Mouse (Mus musculus) limb, embryonic 15.5 days (tissue): ENCODE measurements at regions not wholly inside any gene's neighbourhood (a gene's known extent, or its start where the extent isn't known, plus 50 kb on each side); places are given as distances from the start of the nearest gene placed in this dataset.
"Not testable (repeated sequence)": the region's sequence is repeated elsewhere in the genome, so short reads cannot be mapped to it uniquely, and the experiment has no call there.

ENCODE experiments used
- ATAC-seq: fragments of 200-750 bp; cut with Nextera tagmentation; 2 replicates; pipeline ENCODE4 v1.8.0; 2017; ENCODE audit warnings: low read depth, moderate TSS enrichment; ENCODE audit not compliant: insufficient number of reproducible peaks, low FRiP score, low TSS enrichment
- H3K27ac ChIP-seq: fragments of 300-500 bp; sonication (generic); 2 replicates; pipeline ENCODE4 v1.5.1; 2015; ENCODE audit warnings: moderate library complexity, mild to moderate bottlenecking, inconsistent platforms
- H3K27me3 ChIP-seq: fragments of 300-500 bp; sonication (generic); 2 replicates; pipeline ENCODE4 v1.6.1; 2015; ENCODE audit warnings: inconsistent platforms
- H3K36me3 ChIP-seq: fragments of 300-500 bp; sonication (generic); 2 replicates; pipeline ENCODE4 v1.6.1; 2015; ENCODE audit warnings: inconsistent platforms
- H3K4me1 ChIP-seq: fragments of 300-500 bp; sonication (generic); 2 replicates; pipeline ENCODE4 v1.6.1; 2015; ENCODE audit warnings: inconsistent platforms
- H3K4me2 ChIP-seq: fragments of 300-500 bp; sonication (generic); 2 replicates; pipeline ENCODE4 v1.6.1; 2015; ENCODE audit warnings: mild to moderate bottlenecking, inconsistent platforms
- H3K4me3 ChIP-seq: fragments of 300-500 bp; sonication (generic); 2 replicates; pipeline ENCODE4 v1.5.1; 2015; ENCODE audit warnings: mild to moderate bottlenecking, inconsistent platforms
- H3K9ac ChIP-seq: fragments of 300-500 bp; sonication (generic); 2 replicates; pipeline ENCODE4 v1.6.1; 2015; ENCODE audit warnings: inconsistent platforms
- H3K9me3 ChIP-seq: fragments of 300-500 bp; sonication (generic); 2 replicates; pipeline ENCODE4 v1.6.1; 2016; ENCODE audit warnings: inconsistent platforms
- WGBS: fragments of 180-500 bp; shearing (Covaris S2); methylation state at CpG from one replicate; pipeline ENCODE4 v1.1.7; 2015; 5-methylcytosine and 5-hydroxymethylcytosine counted together

GRCm38 (mm10) chr3:83516614-83517013, 249.5 kb upstream of the Sfrp2 start:
- WGBS = 30% methylated on average over 4 of the region's 4 CpGs
- H3K27me3 ChIP-seq = no peaks in the 10 kb centered on the region
- H3K4me3 ChIP-seq = no peak overlapping the region
- no peaks in the 10 kb centered on the region for H3K36me3 ChIP-seq
- no peak overlapping the region for H3K4me2 ChIP-seq
- no peak for ATAC-seq
- no peak overlapping the region for H3K27ac ChIP-seq
- H3K9ac ChIP-seq = no peak overlapping the region
- H3K4me1 ChIP-seq = peaks cover 8% of the 10 kb centered on the region
- H3K9me3 ChIP-seq = no peaks in the 10 kb centered on the region

GRCm38 (mm10) chr3:83517914-83518635, 248.0 kb upstream of the Sfrp2 start:
- WGBS = 53% methylated on average over 6 of the region's 6 CpGs
- peaks cover 8% of the 10 kb centered on the region for H3K4me1 ChIP-seq
- H3K27me3 ChIP-seq = no peaks in the 10 kb centered on the region
- H3K9ac ChIP-seq = no peak overlapping the region
- H3K27ac ChIP-seq = peak overlapping the region; percentile 17; the same call in 1 of the 2 replicates
- no peaks in the 10 kb centered on the region for H3K9me3 ChIP-seq
- H3K4me3 ChIP-seq = no peak overlapping the region
- no peak overlapping the region for H3K4me2 ChIP-seq
- ATAC-seq = no peak
- H3K36me3 ChIP-seq = no peaks in the 10 kb centered on the region

GRCm38 (mm10) chr3:83530243-83530847, 235.8 kb upstream of the Sfrp2 start:
- H3K9me3 ChIP-seq = no peaks in the 10 kb centered on the region
- H3K4me2 ChIP-seq = no peak overlapping the region
- H3K9ac ChIP-seq = no peak overlapping the region
- 45% methylated on average over 4 of the region's 4 CpGs for WGBS
- no peaks in the 10 kb centered on the region; the same call in 1 of the 2 replicates for H3K27me3 ChIP-seq
- H3K4me1 ChIP-seq = no peaks in the 10 kb centered on the region
- no peak for ATAC-seq
- no peak overlapping the region for H3K4me3 ChIP-seq
- H3K36me3 ChIP-seq = no peaks in the 10 kb centered on the region
- H3K27ac ChIP-seq = no peak overlapping the region

DNA sequence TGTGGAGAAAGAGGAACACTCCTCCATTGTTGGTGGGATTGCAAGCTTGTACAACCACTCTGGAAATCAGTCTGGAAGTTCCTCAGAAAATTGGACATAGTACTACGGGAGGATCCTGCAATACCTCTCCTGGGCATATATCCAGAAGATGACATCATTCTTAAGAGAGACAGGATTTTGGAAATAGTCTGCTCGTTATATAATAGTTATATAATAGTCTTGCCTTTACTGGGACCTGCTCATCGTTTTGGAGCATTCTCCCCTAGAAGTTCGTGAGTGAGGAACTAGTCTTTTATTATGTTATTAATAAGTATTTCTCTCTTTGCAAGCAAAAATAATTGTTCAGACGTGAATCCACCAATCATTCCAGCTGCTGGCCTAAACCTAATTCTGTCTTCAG, 229.5 kb upstream of the Sfrp2 start:
- not testable (repeated sequence) for H3K9ac ChIP-seq, ATAC-seq, H3K4me2 ChIP-seq, H3K27ac ChIP-seq, H3K9me3 ChIP-seq, H3K36me3 ChIP-seq, H3K4me3 ChIP-seq, H3K27me3 ChIP-seq
- H3K4me1 ChIP-seq = peaks cover 13% of the 10 kb centered on the region
- WGBS = 32% methylated on average over 5 of the region's 5 CpGs

GRCm38 (mm10) chr3:83537231-83537630, 228.9 kb upstream of the Sfrp2 start:
- WGBS = 13% methylated on average over 4 of the region's 4 CpGs
- peak overlapping the region; percentile 14; the same call in 1 of the 2 replicates for H3K4me2 ChIP-seq
- no peak for ATAC-seq
- H3K27me3 ChIP-seq = peaks cover 2% of the 10 kb centered on the region; the same call in 1 of the 2 replicates
- H3K4me1 ChIP-seq = peaks cover 16% of the 10 kb centered on the region
- no peaks in the 10 kb centered on the region for H3K9me3 ChIP-seq
- H3K4me3 ChIP-seq = no peak overlapping the region
- H3K36me3 ChIP-seq = no peaks in the 10 kb centered on the region
- H3K27ac ChIP-seq = no peak overlapping the region
- H3K9ac ChIP-seq = no peak overlapping the region

GRCm38 (mm10) chr3:83537711-83538110, 228.4 kb upstream of the Sfrp2 start:
- H3K4me3 ChIP-seq = no peak overlapping the region
- 20% methylated on average over 7 of the region's 7 CpGs for WGBS
- peaks cover 16% of the 10 kb centered on the region for H3K4me1 ChIP-seq
- no peak overlapping the region for H3K9ac ChIP-seq
- peaks cover 2% of the 10 kb centered on the region; the same call in 1 of the 2 replicates for H3K27me3 ChIP-seq
- no peak for ATAC-seq
- H3K9me3 ChIP-seq = no peaks in the 10 kb centered on the region
- H3K36me3 ChIP-seq = no peaks in the 10 kb centered on the region
- no peak overlapping the region for H3K27ac ChIP-seq
- no peak overlapping the region for H3K4me2 ChIP-seq

GRCm38 (mm10) chr3:83538898-83539297, 227.2 kb upstream of the Sfrp2 start:
- Histone ChIP-seq H3K27me3 (peaks cover 2% of the 10 kb centered on the region; the same call in 1 of the 2 replicates), H3K36me3 (no peaks in the 10 kb centered on the region), H3K27ac (no peak overlapping the region), H3K4me2 (no peak overlapping the region), H3K9me3 (no peaks in the 10 kb centered on the region), H3K4me1 (peaks cover 16% of the 10 kb centered on the region), H3K4me3 (no peak overlapping the region), H3K9ac (no peak overlapping the region)
- ATAC-seq = no peak
- WGBS = 62% methylated on average over 2 of the region's 2 CpGs

- Histone ChIP-seq H3K4me2 (no peak overlapping the region), H3K9ac (no peak overlapping the region), H3K4me3 (no peak overlapping the region), H3K36me3 (no peaks in the 10 kb centered on the region), H3K27ac (peak overlapping the region; percentile 22; the same call in 1 of the 2 replicates), H3K9me3 (no peaks in the 10 kb centered on the region), H3K4me1 (peaks cover 16% of the 10 kb centered on the region), H3K27me3 (0 out of 2 replicates have a peak, but pooled peaks cover 2% of the 10 kb centered on the region)
- peak; percentile 71; the same call in 1 of the 2 replicates for ATAC-seq
- 50% methylated on average over 11 of the region's 11 CpGs for WGBS
Measured at GRCm38 (mm10) chr3:83540997-83541932, 224.9 kb upstream of the Sfrp2 start.

DNA sequence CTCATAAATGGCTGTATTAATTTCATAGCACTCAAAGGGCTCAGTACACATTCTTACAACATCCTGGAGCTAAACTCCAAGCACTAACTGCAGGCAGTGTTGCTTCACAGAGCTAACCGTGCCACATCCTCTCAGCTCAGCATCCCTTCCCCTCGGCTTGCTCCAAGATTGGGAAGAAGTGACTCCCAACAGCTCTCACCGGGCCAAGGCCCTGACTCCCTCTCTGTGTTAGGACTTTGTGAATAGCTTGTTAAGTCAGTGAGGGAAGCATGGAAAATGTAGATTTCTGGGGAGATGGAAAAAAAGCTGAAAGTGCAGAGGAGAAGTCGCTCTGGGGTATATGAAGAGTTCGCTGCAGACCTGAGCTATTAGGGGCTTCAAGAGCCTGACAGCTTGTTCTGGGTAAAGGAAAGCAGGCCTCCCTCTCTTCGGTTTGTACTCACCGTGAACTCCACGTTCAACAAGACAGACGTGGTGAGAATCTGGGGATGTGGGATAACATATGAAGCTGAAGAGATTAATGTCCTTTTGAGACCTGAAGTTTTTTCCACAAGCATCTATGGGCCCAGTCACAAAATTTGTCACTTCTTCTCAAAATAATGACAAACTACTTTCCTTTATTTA, 213.5 kb upstream of the Sfrp2 start:
- no peak overlapping the region for H3K9ac ChIP-seq
- no peak for ATAC-seq
- H3K27ac ChIP-seq = 0 out of 2 replicates have a peak overlapping the region, but pooled peaks have one; percentile 50
- no peaks in the 10 kb centered on the region for H3K9me3 ChIP-seq
- no peak overlapping the region for H3K4me2 ChIP-seq
- WGBS = 53% methylated on average over 9 of the region's 9 CpGs
- H3K36me3 ChIP-seq = no peaks in the 10 kb centered on the region
- peaks cover 7% of the 10 kb centered on the region; the same call in 1 of the 2 replicates for H3K4me1 ChIP-seq
- H3K4me3 ChIP-seq = no peak overlapping the region
- no peaks in the 10 kb centered on the region for H3K27me3 ChIP-seq

- Histone ChIP-seq H3K4me3 (no peak overlapping the region), H3K9me3 (no peaks in the 10 kb centered on the region), H3K4me2 (no peak overlapping the region), H3K27ac (no peak overlapping the region), H3K4me1 (peaks cover 7% of the 10 kb centered on the region; the same call in 1 of the 2 replicates), H3K27me3 (no peaks in the 10 kb centered on the region), H3K36me3 (no peaks in the 10 kb centered on the region), H3K9ac (no peak overlapping the region)
- WGBS = 50% methylated on average over 11 of the region's 11 CpGs
- no peak for ATAC-seq
Measured at GRCm38 (mm10) chr3:83553858-83554257, 212.3 kb upstream of the Sfrp2 start.

GRCm38 (mm10) chr3:83556788-83557515, 209.2 kb upstream of the Sfrp2 start:
- peaks cover 10% of the 10 kb centered on the region; the same call in 1 of the 2 replicates for H3K4me1 ChIP-seq
- no peak overlapping the region for H3K4me3 ChIP-seq
- no peaks in the 10 kb centered on the region for H3K36me3 ChIP-seq
- no peak overlapping the region for H3K9ac ChIP-seq
- H3K27ac ChIP-seq = no peak overlapping the region
- H3K9me3 ChIP-seq = no peaks in the 10 kb centered on the region
- no peak overlapping the region for H3K4me2 ChIP-seq
- H3K27me3 ChIP-seq = no peaks in the 10 kb centered on the region
- ATAC-seq = no peak
- WGBS = 62% methylated on average over 10 of the region's 10 CpGs
